Mouse (Mus musculus) forebrain, embryonic 15.5 days (tissue): ENCODE data around the gene Gm4450. TPM values are rescaled to one million over a fixed set of nuclear protein-coding genes. Genes with fewer than 3 reads are reported as not detected.
"Not testable (repeated sequence)": the region's sequence is repeated elsewhere in the genome, so short reads cannot be mapped to it uniquely, and the experiment has no call there.

ENCODE experiments used
- ATAC-seq: fragments of 200-750 bp; cut with Nextera tagmentation; replicated peaks from 2 replicates; pipeline ENCODE4 v1.8.0; 2017; ENCODE audit warnings: mild to moderate bottlenecking, moderate TSS enrichment, moderate library complexity
- H3K27ac ChIP-seq: fragments of 300-500 bp; sonication (generic); replicated peaks from 2 replicates; pipeline ENCODE4 v1.5.1; 2015; ENCODE audit warnings: mild to moderate bottlenecking, inconsistent platforms
- H3K27me3 ChIP-seq: fragments of 300-500 bp; sonication (generic); 2 replicates; pipeline ENCODE4 v1.6.1; 2015; ENCODE audit warnings: inconsistent platforms
- H3K36me3 ChIP-seq: fragments of 300-500 bp; sonication (generic); 2 replicates; pipeline ENCODE4 v1.6.1; 2015; ENCODE audit warnings: mild to moderate bottlenecking, inconsistent platforms
- H3K4me1 ChIP-seq: fragments of 300-500 bp; sonication (generic); 2 replicates; pipeline ENCODE4 v1.6.1; 2015; ENCODE audit warnings: inconsistent platforms
- H3K4me2 ChIP-seq: fragments of 300-500 bp; sonication (generic); replicated peaks from 2 replicates; pipeline ENCODE4 v1.6.1; 2015; ENCODE audit warnings: mild to moderate bottlenecking, inconsistent platforms
- H3K4me3 ChIP-seq: fragments of 300-500 bp; sonication (generic); 2 replicates; pipeline ENCODE4 v1.5.1; 2015; ENCODE audit warnings: mild to moderate bottlenecking, inconsistent platforms
- H3K9ac ChIP-seq: fragments of 300-500 bp; sonication (generic); replicated peaks from 2 replicates; pipeline ENCODE4 v1.6.1; 2015; ENCODE audit warnings: mild to moderate bottlenecking, inconsistent platforms
- H3K9me3 ChIP-seq: fragments of 300-500 bp; sonication (generic); 2 replicates; pipeline ENCODE4 v1.6.1; 2016; ENCODE audit warnings: inconsistent platforms
- WGBS: fragments of 180-500 bp; shearing (Covaris S2); methylation state at CpG from one replicate; pipeline ENCODE4 v1.1.7; 2015; ENCODE audit warnings: mixed read lengths; 5-methylcytosine and 5-hydroxymethylcytosine counted together
- polyA plus RNA-seq: library from polyadenylated mRNA; unstranded; fragments of >200 nt; fragmentation: Nextera tagmentation; extraction: Ambion mirVana; gene quantifications from 2 replicates; pipeline ENCODE4 v1.2.1, GENCODE M21; 2015

The Gm4450 gene
- not detected in 2 replicates for polyA plus RNA-seq

- H3K27me3 ChIP-seq, H3K27ac ChIP-seq, H3K9me3 ChIP-seq, H3K4me3 ChIP-seq, H3K4me1 ChIP-seq, H3K4me2 ChIP-seq, ATAC-seq, H3K36me3 ChIP-seq, H3K9ac ChIP-seq: not testable (repeated sequence)
- WGBS = 100% methylated on average over 1 of the region's 1 CpGs
Observed at GRCm38 (mm10) chr3:98457026-98457425, at the start of gene Gm4450. Gm4450 (minus strand) TSS chr3:98457126.

GRCm38 (mm10) chr3:98497401-98497800 is 40.5 kb upstream of the Gm4450 start:
- not testable (repeated sequence) for H3K27me3 ChIP-seq, H3K4me3 ChIP-seq

GRCm38 (mm10) chr3:98496762-98497161 is 39.8 kb upstream of the Gm4450 start:
- H3K9ac ChIP-seq, H3K4me1 ChIP-seq, H3K27me3 ChIP-seq, H3K27ac ChIP-seq, H3K36me3 ChIP-seq, H3K4me3 ChIP-seq, H3K4me2 ChIP-seq, H3K9me3 ChIP-seq: not testable (repeated sequence)
- ATAC-seq = peak; percentile 43; the same call in 1 of the 2 replicates
- WGBS = no CpG with 5 or more reads among the region's 2 CpGs

More at GRCm38 (mm10) chr3:98497401-98497800, 40.5 kb upstream of the Gm4450 start:
- H3K36me3 ChIP-seq, H3K9me3 ChIP-seq, H3K27ac ChIP-seq, H3K9ac ChIP-seq, H3K4me2 ChIP-seq, ATAC-seq, H3K4me1 ChIP-seq: not testable (repeated sequence)

GRCm38 (mm10) chr3:98495055-98495454 is 38.1 kb upstream of the Gm4450 start:
- H3K4me1 ChIP-seq, H3K9me3 ChIP-seq, H3K9ac ChIP-seq, H3K36me3 ChIP-seq, H3K27me3 ChIP-seq, H3K27ac ChIP-seq, ATAC-seq, H3K4me2 ChIP-seq, H3K4me3 ChIP-seq: not testable (repeated sequence)

- not testable (repeated sequence) for H3K9me3 ChIP-seq, H3K4me2 ChIP-seq, H3K36me3 ChIP-seq, H3K9ac ChIP-seq, ATAC-seq, H3K4me3 ChIP-seq, H3K27me3 ChIP-seq, H3K4me1 ChIP-seq, H3K27ac ChIP-seq
Observed at GRCm38 (mm10) chr3:98494184-98494583, 37.3 kb upstream of the Gm4450 start.

- not testable (repeated sequence) for ATAC-seq, H3K9ac ChIP-seq, H3K4me2 ChIP-seq, H3K27ac ChIP-seq, H3K4me3 ChIP-seq, H3K9me3 ChIP-seq, H3K27me3 ChIP-seq, H3K4me1 ChIP-seq, H3K36me3 ChIP-seq
Observed at GRCm38 (mm10) chr3:98471499-98471898, 14.6 kb upstream of the Gm4450 start.

- H3K4me3 ChIP-seq, H3K4me2 ChIP-seq, H3K27ac ChIP-seq, ATAC-seq, H3K27me3 ChIP-seq, H3K4me1 ChIP-seq, H3K36me3 ChIP-seq, H3K9me3 ChIP-seq, H3K9ac ChIP-seq: not testable (repeated sequence)
- no CpG with 5 or more reads among the region's 1 CpGs for WGBS
Observed at GRCm38 (mm10) chr3:98471057-98471456, 14.1 kb upstream of the Gm4450 start.

GRCm38 (mm10) chr3:98469323-98469722 is 12.4 kb upstream of the Gm4450 start:
- not testable (repeated sequence) for H3K27ac ChIP-seq, H3K36me3 ChIP-seq, H3K4me3 ChIP-seq, H3K4me1 ChIP-seq, H3K9ac ChIP-seq, H3K27me3 ChIP-seq, H3K9me3 ChIP-seq, H3K4me2 ChIP-seq, ATAC-seq
- 9% methylated on average over 1 of the region's 2 CpGs for WGBS

GRCm38 (mm10) chr3:98453786-98454185 is 3.1 kb downstream of the Gm4450 start:
- H3K4me1 ChIP-seq, ATAC-seq, H3K4me3 ChIP-seq, H3K9me3 ChIP-seq, H3K9ac ChIP-seq, H3K27me3 ChIP-seq, H3K36me3 ChIP-seq, H3K4me2 ChIP-seq, H3K27ac ChIP-seq: not testable (repeated sequence)
- WGBS = 74% methylated on average over 5 of the region's 5 CpGs

- not testable (repeated sequence) for H3K9ac ChIP-seq, H3K9me3 ChIP-seq, H3K36me3 ChIP-seq, H3K4me3 ChIP-seq, H3K4me2 ChIP-seq, H3K27me3 ChIP-seq, ATAC-seq, H3K27ac ChIP-seq, H3K4me1 ChIP-seq
- 75% methylated on average over 1 of the region's 1 CpGs for WGBS
Observed at GRCm38 (mm10) chr3:98443924-98444323, 13.0 kb downstream of the Gm4450 start.

- H3K27ac ChIP-seq, H3K9ac ChIP-seq, H3K27me3 ChIP-seq, H3K4me2 ChIP-seq, H3K36me3 ChIP-seq, H3K4me3 ChIP-seq, H3K4me1 ChIP-seq, H3K9me3 ChIP-seq: not testable (repeated sequence)
- 11% methylated on average over 3 of the region's 3 CpGs for WGBS
- peak; percentile 51; the same call in 1 of the 2 replicates for ATAC-seq
Observed at GRCm38 (mm10) chr3:98443149-98443779, 13.7 kb downstream of the Gm4450 start.

GRCm38 (mm10) chr3:98442245-98442644 is 14.7 kb downstream of the Gm4450 start:
- H3K27me3 ChIP-seq, ATAC-seq, H3K9ac ChIP-seq, H3K36me3 ChIP-seq, H3K9me3 ChIP-seq, H3K4me2 ChIP-seq, H3K4me1 ChIP-seq, H3K4me3 ChIP-seq, H3K27ac ChIP-seq: not testable (repeated sequence)
- 47% methylated on average over 3 of the region's 3 CpGs for WGBS

- no peak for ATAC-seq
- Histone ChIP-seq H3K36me3 (no peaks in the 10 kb centered on the region), H3K9me3 (no peaks in the 10 kb centered on the region), H3K27ac (no peak overlapping the region), H3K4me3 (no peak overlapping the region), H3K27me3 (no peaks in the 10 kb centered on the region), H3K9ac (no peak overlapping the region), H3K4me1 (no peaks in the 10 kb centered on the region), H3K4me2 (no peak overlapping the region)
- 82% methylated on average over 1 of the region's 1 CpGs for WGBS
Observed at GRCm38 (mm10) chr3:98435030-98435429, 21.9 kb downstream of the Gm4450 start.
